Mouse (Mus musculus) spleen, adult 12 weeks (tissue): ENCODE measurements around the gene Dock4.

Experiments
- DNase-seq: peaks from one replicate; pipeline ENCODE4 v3.0.0; 2022; ENCODE audit warnings: low spot score

The Dock4 gene

DNA sequence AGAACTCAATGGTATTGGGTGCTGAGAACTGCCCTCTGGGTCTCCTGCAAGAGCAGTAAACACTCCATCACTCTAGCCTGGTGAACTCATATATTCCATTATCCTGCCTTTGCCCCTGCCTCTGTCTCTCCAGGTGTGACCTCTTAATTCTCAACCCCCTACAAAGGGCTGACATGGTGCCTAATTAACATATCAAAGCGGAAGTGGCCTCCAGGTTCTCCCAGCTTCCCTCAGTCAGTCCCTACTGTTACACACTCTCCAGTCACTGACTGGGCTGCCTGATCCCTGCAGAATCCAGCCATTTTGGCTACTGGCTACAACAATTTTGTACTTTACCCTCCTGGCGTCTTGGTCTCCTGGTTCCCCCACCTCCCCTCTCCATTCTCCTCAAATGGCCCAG is 441.7 kb downstream of the Dock4 start:
- DNase-seq, result no peak

- no peak for DNase-seq
These were observed 442.6 kb downstream of the Dock4 start for GRCm38 (mm10) chr12:40888261-40888791.

- DNase-seq, result no peak
These were observed 443.1 kb downstream of the Dock4 start for GRCm38 (mm10) chr12:40888829-40889228.

GRCm38 (mm10) chr12:40889534-40889933 is 443.8 kb downstream of the Dock4 start:
- no peak for DNase-seq

DNA sequence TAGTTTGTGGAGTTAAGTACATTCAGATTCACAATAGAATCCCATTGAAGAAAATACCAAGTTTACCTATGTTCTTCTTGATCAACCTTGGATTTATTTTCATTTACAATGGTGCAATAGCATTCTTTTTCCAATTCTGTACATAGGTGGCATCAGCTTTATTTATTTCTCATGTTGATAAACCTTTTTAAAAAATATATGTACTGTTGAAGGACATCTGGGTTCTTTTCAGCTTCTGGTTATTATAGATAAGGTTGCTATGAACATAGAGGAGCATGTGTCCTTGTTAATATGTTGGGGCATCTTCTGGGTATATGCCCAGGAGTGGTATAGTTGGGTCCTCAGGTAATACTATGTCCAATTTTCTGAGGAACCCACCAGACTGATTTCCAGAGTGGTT is 445.4 kb downstream of the Dock4 start:
- DNase-seq, result no peak

DNA sequence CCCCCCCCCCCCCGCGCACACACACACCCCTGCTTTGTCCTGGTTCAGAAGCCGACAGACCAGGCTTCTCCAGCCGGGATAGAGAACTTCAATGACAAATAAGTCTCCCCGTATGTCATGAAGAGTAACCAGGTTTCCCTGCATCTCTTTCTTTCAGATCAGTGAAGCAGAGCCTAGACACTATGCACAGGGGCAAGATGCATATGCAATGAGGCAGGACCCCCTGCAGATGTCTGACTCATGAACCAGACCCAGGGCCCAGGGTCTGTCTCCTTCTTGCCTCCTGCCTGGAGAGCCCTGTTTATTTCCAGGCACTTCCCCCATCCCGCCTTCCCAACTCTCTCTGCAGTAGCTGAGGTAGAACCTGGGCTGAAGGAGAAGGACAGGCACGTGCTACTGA is 448.0 kb downstream of the Dock4 start:
- no peak for DNase-seq

GRCm38 (mm10) chr12:40894695-40895094 is 448.9 kb downstream of the Dock4 start:
- no peak for DNase-seq
